Mouse (Mus musculus) megakaryocyte progenitor cell, adult 5-6 weeks (primary cell): ENCODE measurements at regions not wholly inside any gene's neighbourhood (a gene's known extent, or its start where the extent isn't known, plus 50 kb on each side); places are given as distances from the start of the nearest gene placed in this dataset.
A peak's percentile ranks its signal among the peaks of the same experiment; 100 is the strongest.

Experiments
- ATAC-seq: replicated peaks from 2 replicates; pipeline ENCODE4 v1.8.0; 2016; ENCODE audit warnings: mild to moderate bottlenecking, moderate TSS enrichment, inconsistent platforms; ENCODE audit not compliant: poor library complexity

DNA sequence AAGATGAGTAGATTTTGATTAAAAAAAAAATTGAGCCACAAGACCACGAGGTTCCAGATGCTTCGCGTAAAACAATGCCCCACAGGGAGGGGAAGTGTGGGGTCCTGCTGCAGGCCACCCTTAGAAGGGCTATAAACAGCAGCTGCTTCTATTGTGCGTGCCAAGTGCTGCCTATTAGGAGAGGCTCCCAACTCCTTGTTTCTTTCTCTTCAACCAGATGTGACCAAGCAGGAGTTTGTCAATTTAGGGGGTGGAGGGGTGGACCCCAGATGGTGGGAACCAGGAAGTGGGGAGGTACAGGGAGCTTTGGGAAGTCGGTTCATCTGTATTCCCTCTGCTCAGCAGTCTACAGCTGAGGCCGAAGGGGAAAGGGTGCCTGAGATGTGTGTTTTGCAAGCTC, 718.9 kb upstream of the Car8 start:
- no peak for ATAC-seq

DNA sequence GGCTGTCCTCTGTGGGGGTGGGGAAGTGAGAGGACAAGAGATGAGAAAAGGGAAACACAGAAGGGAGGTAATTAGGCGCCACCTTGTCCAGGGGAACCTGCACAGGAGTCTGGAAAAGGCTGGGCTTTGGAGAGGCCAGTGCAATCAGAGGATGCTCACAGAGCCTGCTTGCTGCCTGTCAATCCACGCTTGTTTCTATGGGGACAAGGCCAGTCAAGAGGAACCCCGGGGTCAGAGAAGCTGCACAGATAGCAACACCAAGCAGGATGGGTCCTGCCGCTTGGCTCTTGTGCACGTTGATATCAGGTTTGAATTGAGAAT, 718.1 kb upstream of the Car8 start:
- ATAC-seq = no peak

DNA sequence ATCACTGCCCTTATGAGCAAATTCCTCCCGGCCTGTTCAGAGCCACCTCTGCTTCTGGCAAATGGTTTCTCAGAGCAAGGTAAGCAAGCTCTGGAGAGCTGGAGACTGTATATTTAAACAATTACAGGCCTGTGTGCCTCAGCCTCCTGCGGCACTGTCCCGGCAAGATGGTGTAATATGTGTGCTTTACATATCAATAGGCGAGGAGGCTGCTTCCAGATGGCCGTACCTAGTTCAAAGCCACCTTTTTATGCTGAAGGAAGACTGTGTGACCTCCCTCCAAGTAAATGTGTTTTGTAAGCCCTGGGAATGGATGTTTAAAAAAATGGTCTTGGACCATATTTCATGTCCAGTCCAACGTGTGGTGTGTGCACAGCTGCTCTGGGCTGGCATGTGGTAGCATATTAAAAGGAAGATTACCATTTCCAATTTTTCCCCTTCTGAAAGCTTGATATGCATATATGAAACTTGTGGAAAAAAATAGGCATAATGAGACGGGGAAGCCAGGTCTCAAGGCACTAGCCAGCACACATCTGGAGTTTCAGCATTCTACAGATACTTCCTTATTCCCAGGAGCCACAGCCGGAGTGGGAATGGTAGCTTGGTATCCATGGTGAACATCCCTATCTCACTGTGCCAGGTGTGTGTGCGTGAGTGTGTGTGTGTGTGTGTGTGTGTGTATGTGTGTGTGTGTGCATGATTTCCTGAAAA, 717.6 kb upstream of the Car8 start:
- ATAC-seq = no peak

DNA sequence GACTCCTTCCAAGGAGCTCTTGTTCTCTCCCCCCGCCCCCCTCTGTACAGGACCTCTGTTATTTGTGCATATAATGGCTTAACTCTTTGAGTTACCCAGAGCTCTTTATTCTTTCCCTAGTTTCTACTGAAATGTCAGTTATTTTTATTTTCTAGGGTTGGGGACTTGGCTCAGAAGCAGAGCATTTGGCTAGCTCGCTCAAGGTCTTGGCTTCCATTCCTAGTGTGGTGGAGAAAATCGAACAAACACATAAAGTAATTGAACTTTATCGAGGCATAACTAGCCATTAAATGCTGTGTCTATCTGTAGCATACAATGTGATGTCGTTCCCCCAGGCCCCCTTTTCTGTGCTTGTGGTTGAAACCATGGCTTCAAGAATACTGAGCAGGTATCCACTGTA, 716.5 kb upstream of the Car8 start:
- no peak for ATAC-seq

DNA sequence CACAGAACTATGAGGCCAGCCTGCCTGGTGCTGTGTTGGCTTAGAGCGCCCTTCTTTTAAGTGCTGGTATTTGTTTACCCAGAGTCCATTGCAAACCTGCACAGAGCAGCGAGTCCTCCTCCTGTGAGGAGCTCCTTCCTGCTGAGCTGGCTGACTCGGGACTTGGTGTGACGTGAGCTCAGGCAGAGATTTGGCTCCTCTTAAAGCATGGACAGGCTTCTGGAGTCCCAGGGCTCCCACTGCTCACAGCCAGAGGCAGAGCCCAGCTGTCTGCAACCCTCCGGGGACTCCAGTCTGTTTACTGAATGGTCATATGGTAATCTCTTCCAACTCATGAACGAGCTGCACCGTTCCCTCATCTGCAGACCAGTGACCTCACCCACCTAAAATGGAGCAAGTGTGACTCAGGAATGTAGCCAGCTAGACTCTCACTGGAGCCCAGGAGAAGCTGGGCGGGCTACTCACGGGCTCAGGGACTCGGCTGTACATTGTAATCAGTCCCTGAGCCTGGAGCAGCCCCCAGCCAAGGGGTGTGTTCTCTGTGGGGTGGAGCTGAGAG, 715.6 kb upstream of the Car8 start:
- no peak for ATAC-seq

DNA sequence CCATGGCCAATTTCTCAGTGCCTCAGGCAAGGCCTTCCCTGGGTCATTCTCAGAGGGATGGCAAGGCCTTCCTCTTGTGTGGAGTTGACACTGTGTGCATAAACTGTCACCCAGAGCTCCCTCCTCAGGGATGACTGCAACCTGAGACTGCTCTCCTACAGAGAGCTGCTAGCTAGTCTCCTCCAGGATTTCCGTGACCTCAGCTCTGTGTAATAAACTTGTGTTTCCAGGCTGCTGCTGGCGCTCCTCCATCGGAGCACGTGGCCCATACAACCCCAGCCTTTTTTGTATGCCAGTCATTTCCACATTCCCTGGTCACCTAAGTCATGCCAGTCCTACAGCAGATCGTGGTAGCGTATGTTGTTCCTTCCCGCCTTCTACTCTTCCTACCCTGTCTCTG, 714.3 kb upstream of the Car8 start:
- ATAC-seq = no peak

DNA sequence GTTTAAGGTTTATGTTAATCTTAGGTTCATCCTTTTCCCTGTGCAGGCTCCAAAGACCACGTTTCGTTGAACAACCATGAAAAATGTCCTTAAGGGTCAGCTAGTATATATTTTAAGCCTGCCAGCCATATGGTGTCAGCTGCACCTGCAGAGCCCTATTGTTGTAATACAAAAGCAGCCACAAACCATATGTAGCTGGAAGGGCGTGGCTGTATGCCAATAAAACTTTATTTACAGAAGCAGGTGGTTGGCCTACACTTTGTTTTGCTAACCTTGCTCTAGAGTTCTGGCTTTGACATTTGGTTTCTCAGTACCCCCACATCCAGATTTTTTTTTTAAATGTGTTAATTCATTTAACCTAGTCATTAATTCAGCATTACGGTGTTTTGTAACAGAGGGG, 711.1 kb upstream of the Car8 start:
- ATAC-seq = no peak

DNA sequence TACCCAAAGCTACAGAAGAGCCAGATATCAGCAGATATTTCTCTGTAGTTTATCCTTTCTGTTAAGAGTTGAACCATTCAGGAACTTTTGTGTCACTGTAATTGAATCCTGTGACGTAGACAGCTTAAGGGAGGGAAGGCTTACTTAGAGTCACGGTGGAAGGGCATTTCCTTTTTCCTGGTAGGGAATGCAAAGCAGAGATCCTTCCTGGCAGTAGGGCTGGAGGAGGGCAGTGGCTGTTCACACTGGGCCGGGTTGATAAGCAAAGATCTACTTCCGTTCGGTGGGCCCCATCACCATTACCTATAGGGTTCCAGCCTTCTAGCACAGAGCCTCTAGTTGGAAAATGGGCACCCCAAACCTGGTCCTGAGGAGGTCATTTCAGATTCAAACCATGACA, 710.7 kb upstream of the Car8 start:
- ATAC-seq = no peak

DNA sequence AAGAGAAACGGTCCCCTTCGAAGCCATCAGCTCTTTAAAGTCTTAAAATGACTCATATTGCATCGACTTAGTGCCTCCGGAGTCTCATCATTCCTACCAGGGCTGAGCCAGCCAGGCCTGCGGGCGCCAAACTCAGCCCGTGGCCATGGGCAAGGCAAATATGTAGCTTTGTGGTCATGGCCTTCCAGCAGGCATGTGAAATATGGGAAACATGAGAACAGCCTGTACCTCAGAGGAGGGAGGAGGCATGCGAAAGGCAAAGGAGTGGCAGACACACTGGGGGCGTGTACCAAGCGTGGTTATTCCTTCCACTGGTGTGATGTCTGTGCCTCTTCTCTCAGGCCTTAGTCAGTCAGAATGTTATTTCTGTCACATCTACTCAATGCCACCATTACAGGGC, 706.3 kb upstream of the Car8 start:
- no peak for ATAC-seq

DNA sequence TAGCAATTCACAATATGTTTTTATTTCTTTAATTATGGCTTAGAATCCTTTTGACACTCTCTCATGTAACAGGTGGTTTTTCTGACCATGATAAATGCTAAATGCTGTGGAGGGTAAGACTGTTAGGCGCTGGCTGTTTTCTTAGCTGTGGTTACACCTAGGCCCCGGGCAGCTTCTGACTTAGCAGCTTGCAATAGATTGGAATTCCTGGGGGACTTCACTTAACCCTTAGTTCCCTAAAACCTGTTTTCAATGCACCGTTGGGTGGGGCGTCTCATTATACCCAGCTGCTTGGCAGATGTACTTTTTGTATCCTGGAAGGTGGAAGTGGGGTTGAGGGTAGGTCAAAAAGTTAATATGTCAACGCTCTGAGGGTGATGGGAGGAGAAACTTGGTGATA, 704.2 kb upstream of the Car8 start:
- ATAC-seq = no peak

DNA sequence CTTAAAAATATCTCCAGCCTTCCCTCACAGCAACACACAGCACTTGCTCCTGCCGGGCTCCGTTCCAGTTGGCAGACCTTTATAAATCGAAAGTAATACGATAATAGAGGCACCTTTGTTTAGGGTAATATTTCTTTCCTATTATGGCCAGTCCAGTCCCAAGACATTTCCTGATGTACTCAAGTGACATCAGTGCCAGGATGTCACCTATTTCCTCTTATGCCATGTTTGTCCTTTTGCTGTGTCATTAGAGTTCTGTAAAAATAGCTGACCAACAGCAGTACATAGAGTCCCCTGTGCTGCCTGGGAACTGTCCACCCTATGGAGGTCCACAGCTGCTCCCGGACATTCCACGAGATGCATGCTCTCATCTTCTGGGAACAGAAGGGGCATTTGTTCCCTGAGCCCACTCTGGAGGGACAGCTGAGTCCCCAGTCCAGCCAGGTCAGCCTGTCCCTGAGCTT, 700.1 kb upstream of the Car8 start:
- peak; percentile 31 for ATAC-seq

DNA sequence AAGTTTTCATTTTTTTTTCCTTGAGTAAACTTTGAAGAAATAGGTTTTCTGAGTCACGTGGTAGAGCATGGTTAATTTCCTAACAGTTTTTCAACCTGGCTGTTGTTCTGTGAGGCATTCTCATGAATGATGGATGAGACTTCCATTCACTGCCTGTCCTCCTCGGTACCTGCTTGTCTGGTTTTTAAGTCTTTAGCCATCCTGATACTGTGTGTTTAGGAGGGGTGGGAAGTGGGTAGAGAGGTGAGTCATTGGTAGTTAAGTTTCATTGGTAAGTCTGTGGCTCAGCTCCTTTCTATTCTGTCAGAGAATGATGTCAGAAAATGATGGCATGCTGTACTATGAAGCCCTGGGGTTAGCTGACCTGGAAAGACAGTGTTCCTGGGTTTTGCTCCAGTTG, 697.1 kb upstream of the Car8 start:
- no peak for ATAC-seq

DNA sequence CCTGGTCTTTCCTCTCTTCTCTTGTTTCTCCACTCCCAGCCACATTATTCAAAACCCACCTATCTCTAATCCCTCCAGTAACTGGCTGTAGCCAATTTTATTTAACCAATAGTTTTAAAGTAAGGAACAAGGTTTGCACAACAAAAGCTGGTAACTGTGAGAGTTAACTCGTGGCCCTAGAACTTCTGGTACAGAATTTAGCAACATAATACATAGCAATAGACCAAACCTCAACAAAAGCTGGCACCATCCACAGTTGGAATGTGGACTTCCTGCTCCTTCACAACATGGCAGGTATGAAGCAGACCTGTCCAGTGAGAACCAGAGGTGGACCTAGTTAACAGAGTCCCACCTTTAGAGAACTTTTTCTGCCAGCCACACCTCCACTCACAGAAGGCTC, 695.7 kb upstream of the Car8 start:
- ATAC-seq = no peak

DNA sequence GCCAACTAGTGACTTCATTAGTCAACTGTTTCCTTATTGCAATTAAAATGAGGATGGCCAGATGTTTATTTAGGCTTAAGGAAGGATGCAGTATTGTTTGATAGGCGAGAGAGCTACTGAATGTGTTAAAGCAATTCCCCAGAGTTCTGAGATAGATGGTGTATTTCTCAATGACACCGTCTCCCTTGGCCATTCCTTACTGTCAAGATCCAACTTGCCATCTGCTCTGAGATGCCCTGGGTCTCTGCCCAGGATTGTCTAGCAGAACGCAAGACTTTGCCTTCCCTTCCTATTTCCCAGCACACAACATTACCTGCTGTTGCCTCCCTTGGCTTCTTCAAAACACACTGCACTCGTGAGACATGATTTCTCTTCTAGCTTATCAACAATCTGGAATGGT, 690.5 kb upstream of the Car8 start:
- ATAC-seq = no peak

DNA sequence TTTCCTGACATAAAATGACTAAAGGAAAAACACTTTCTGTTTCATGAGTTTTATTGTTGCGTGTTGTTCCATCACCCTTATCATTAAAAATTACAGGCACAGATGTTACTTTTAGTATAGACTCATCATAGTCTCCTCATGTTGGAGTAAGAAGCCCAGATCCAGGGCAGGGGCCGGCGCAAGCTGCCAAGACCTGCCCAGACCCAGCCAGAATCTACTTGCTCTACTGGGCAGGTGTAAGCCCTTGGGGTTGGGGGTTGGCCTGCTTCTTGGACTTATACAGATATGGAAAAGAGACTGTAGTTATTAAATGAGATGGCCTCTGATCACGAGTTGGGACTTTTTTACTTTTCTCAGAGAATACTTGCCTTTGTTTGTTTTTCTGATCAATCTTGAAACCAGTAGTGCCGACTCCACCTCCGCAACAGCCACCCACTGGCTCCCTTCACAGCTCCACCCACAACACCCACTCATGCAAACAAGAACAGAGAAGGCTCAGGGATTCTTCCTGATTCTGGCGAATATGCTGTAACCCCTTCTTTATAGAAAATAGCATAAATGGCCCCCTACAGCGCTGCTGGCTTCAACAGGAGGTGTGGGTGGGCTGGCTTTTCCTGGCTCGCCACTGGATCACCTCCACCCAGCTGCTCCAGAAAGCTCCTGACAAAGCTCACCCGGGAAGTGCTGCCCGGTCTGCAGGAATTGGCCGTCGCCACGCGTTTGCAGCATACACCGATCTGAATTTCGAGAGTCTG, 689.9 kb upstream of the Car8 start:
- no peak for ATAC-seq

DNA sequence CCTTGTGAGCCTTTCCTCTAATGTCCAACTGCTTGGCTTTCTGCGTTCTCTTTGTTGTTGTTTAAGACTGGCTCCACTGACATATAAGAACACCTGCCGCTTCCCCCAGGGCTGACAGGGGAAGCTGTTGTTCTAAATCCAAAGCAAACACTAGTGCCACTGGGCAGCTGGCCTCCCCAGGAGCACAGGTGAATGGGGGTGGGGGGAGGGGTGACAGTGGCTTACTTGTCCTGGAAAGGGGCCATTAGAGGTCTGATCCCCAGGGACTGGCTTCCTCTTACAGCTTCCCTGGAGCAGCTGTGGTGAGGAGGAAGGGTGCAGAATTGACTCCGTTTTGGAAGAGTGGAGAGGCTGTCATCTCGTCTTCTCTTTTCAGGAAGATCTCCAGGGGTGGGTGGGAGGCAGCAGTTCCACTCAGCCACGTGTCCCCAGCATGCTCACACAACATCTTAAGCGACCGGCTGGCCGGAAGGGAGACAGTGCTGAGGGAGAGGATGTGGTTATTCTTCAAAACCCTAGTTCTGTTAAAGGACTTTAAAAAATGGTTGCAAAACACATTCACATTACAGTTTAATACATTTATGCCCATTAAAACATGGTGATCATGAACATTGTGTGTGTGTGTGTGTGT, 688.5 kb upstream of the Car8 start:
- ATAC-seq = peak; percentile 96

DNA sequence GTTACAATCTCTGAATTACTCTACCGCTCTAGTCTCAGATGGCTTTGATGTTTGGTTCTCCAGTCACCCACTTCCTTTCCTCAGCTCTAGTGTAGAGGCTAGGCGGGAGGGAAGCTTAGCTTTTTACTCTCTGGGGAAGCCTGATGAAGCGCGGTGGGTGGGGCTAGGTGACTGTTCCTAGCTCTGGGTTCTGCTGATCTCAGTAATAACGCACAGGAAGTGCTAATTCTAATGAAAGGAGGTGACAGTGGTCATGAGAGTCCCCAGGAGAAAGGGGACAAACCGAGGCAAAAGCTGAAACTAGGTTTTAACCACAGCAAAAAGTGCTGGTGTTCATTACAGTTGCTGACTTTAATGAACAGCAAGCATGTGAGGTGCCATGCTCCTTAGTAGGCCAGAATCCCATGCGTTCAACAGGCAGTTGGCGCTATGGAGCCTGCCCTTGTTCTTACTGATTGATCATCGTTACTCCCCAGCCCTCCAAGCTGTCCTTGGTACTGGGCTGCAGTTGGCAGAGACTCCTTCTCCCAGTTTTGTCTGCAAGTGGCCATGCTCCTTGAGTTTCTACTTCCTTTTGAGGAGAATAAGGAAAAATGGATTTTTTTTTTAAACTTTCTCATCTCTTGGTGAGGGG, 687.9 kb upstream of the Car8 start:
- ATAC-seq = peak; percentile 45

DNA sequence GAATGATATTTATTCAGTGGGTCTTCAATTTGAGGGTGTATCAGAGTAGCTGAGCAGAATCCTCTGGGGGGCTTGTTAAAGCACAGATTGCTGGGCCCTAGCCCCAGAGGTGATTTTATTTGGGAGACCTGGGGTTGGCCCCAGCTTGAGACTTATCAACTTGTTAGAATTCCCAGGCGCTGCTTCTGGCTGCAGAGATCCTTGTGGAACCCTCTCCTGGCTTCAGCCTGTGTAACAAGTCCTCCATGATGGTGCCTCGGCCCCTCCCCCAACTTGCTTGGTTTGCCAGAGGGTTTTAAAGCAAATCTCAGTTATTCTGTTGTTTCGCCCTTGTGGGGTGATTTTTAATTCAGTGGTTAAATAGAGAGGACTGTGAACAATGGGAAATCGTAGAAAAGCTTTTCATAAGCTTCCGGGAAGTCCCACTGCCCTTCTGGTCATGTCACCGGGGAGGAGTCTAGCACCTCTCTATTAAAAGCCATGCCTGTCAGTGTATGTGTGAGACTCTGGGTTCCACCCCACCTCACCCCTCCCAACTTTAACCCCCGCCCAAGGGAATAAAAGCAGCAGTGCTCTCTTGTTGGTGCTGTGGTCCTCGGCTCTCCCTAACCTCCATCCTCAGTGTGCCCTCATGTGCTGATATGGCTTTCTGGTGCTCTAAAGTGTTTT, 684.0 kb upstream of the Car8 start:
- no peak for ATAC-seq

DNA sequence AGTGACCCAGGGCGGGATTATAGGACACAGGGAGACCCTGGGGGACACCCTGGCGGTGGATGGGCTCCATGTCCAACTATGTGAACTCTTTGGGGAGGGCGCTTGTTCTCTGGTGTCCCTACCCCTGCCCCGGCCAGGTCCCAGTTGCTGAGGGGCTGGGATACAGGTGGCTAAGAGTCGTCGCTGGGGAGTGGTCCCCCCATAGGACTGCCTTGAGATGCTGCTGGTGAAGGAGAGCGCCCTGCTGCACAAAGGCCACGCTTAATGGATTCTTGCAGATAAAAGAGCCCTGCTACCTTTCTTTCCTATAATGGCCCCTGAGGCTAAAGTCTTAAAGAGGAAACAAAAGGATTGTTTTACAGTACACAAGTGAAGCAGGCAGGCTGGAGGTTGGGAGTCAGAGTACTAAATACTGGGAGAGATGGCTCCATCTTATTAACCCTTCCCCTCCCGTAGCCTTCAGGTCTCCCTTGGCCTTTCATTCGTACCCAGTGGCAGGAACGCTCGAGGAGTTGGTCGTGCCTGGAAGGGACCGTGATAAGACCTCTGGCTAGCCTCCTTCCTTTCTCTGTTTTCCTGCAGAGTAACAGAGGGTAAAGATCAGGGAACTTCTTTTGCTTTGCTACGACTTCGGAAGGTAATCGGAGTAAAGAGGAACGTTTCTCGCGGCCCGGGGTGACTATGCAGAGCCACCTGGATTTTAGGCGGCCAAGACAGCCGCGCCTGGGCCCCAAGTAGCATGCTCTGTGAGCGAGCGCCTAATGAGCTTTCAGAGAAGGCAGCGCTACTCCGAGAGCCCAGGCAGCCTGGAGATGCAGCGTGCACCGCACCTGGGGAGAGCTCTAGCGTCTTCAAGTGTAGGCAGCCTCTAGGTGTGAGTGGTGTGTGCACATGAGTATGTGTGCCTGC, 682.9 kb upstream of the Car8 start:
- ATAC-seq = peak; percentile 26

DNA sequence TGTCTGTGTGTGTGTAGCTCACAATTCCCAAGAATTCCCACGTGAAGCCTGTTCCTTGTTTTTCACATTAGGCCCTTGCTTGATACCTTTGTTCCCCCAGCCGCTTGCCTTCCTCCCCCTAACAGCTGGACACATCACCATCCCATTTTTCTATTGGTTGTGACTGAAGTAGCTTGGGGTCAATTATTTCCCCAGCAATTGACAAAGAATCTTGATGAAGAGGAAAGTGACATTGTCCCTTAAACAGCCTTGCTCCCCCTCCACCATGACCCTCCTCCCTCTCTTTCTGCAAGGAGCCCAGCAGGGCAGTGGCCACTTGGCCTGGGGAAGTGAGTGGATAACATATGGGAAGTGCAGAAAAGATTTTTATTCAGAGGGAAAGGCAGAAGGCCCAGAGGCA, 681.5 kb upstream of the Car8 start:
- no peak for ATAC-seq
